ENCODE assay signal across 21 mouse cellular contexts in the genomic region with DNA sequence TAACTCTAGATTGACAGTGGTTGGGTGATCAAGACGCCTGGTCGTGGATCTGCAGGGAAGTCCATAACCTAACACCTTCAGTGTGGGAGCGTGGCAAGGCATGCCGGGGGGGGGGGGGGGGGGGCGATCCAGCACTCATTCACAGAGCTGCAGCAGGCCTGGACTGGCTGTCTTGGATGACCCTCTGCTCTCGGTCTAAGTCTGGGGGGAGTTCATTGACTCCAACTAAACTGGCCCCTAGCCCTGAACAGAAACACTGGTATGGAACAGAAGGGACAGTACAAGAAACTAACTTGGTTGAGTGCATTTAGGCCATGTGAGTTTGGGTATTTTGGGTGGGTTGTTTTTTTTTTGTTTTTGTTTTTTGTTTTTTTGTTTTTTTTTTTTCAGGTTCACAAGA. TPM values are rescaled to one million over a fixed set of nuclear protein-coding genes. Genes with fewer than 3 reads are reported as not detected.
DNase-seq lines count a peak whose midpoint lies in the region; ATAC-seq and TF ChIP-seq lines count a peak whose summit lies in the region.
"Had no signal": no experiment of that assay in that cellular context is flagged by ENCODE, and none has a peak within 500 bp of the region (broad histone marks: within the 10 kb centered on the region; RNA-seq: fewer than 3 reads in every experiment).

No protein-coding gene starts in this region.

- H3K9me3 ChIP-seq in kidney, embryonic 15.5 days (replicated peaks): no peaks in the 10 kb centered on the region
- no peaks in the 10 kb centered on the region for H3K9me3 ChIP-seq in kidney, postnatal 0 days (replicated peaks; ENCODE audit: low read length)
- H3K9me3 ChIP-seq: embryonic facial prominence, embryonic 10.5 days; embryonic facial prominence, embryonic 12.5 days; forebrain, embryonic 13.5 days; G1E had no signal

- H3K27me3 ChIP-seq in kidney, adult 2 months (replicated peaks; ENCODE audit: control insufficient read depth, insufficient read depth, low read length): no peaks in the 10 kb centered on the region
- H3K27me3 ChIP-seq in kidney, embryonic 15.5 days: no peaks in the 10 kb centered on the region
- H3K27me3 ChIP-seq in kidney, postnatal 0 days (ENCODE audit: insufficient read depth, low read length): no peaks in the 10 kb centered on the region
- H3K27me3 ChIP-seq: embryonic facial prominence, embryonic 12.5 days; forebrain, embryonic 13.5 days; Patski had no signal

- TF ChIP-seq POLR2A in kidney, adult 2 months (IDR thresholded peaks at IDR 0.05; ENCODE audit: low read depth, low read length): no peak

- TF ChIP-seq CTCF in kidney, adult 2 months (conservative IDR thresholded peaks at IDR 0.05; ENCODE audit: insufficient read depth, insufficient read length, low read depth, low read length): no peak
- TF ChIP-seq CTCF in kidney, postnatal 0 days (IDR thresholded peaks at IDR 0.05; ENCODE audit: low read depth): no peak

- no peak overlapping the region for H3K9ac ChIP-seq in kidney, embryonic 15.5 days
- H3K9ac ChIP-seq in kidney, postnatal 0 days (ENCODE audit: low read depth, low read length): no peak overlapping the region
- H3K9ac ChIP-seq: embryonic facial prominence, embryonic 12.5 days; forebrain, embryonic 13.5 days had no signal

- ATAC-seq in kidney, embryonic 15.5 days (replicated peaks; ENCODE audit: low FRiP score): no peak
- ATAC-seq in kidney, postnatal 0 days (replicated peaks; ENCODE audit: low FRiP score, low read depth): peak; percentile 74
- ATAC-seq: activated CD4-positive, CD25-positive, alpha-beta regulatory T cell, adult 4 months; CD4-positive, CD25-positive, alpha-beta regulatory T cell, adult 4 months; forebrain, embryonic 13.5 days; Patski had no signal

- 42% methylated on average over 6 of the region's 6 CpGs for WGBS in kidney, adult 2 months
- 73% methylated on average over 6 of the region's 6 CpGs for WGBS in kidney, embryonic 15.5 days
- WGBS in kidney, postnatal 0 days: 68% methylated on average over 6 of the region's 6 CpGs

- no peaks in the 10 kb centered on the region for H3K36me3 ChIP-seq in kidney, adult 2 months (ENCODE audit: control insufficient read depth, insufficient read depth, low read length)
- H3K36me3 ChIP-seq in kidney, embryonic 15.5 days: no peaks in the 10 kb centered on the region
- no peaks in the 10 kb centered on the region for H3K36me3 ChIP-seq in kidney, postnatal 0 days (ENCODE audit: insufficient read depth, low read length)
- H3K36me3 ChIP-seq: embryonic facial prominence, embryonic 10.5 days; embryonic facial prominence, embryonic 12.5 days; G1E had no signal

- H3K4me3 ChIP-seq in kidney, adult 2 months (ENCODE audit: insufficient read depth, low read depth, low read length): no peak overlapping the region
- no peak overlapping the region for H3K4me3 ChIP-seq in kidney, embryonic 15.5 days (replicated peaks)
- no peak overlapping the region for H3K4me3 ChIP-seq in kidney, postnatal 0 days (replicated peaks; ENCODE audit: low read depth, low read length)
- H3K4me3 ChIP-seq: embryonic facial prominence, embryonic 10.5 days; embryonic facial prominence, embryonic 12.5 days; forebrain, embryonic 13.5 days had no signal

- peak overlapping the region; percentile 90 for H3K27ac ChIP-seq in kidney, adult 2 months (ENCODE audit: insufficient read depth, low read depth, low read length)
- H3K27ac ChIP-seq in kidney, embryonic 15.5 days: peak overlapping the region; percentile 56; the same call in 1 of the 2 replicates
- peak overlapping the region; percentile 54; the same call in 1 of the 2 replicates for H3K27ac ChIP-seq in kidney, postnatal 0 days
- H3K27ac ChIP-seq: embryonic facial prominence, embryonic 10.5 days; embryonic facial prominence, embryonic 12.5 days; forebrain, embryonic 13.5 days had no signal

- peaks cover 12% of the 10 kb centered on the region for H3K4me1 ChIP-seq in kidney, adult 2 months (ENCODE audit: control insufficient read depth, insufficient read depth, low read length)
- peaks cover 4% of the 10 kb centered on the region; the same call in 1 of the 2 replicates for H3K4me1 ChIP-seq in kidney, embryonic 15.5 days
- no peaks in the 10 kb centered on the region for H3K4me1 ChIP-seq in kidney, postnatal 0 days (replicated peaks; ENCODE audit: insufficient read depth, low read length)
- H3K4me1 ChIP-seq: embryonic facial prominence, embryonic 10.5 days; embryonic facial prominence, embryonic 12.5 days; forebrain, embryonic 13.5 days had no signal

- DNase-seq in kidney, adult 2 months: peak; percentile 46
- no peak for DNase-seq in kidney, postnatal 10 days
- DNase-seq in kidney, adult 18-20 months: no peak
- DNase-seq in kidney, postnatal 0 days (ENCODE audit: low spot score): no peak
- no peak for DNase-seq in kidney, adult 8-10 months
- peak; percentile 41 for DNase-seq in yolk sac, embryonic 10.5 days (ENCODE audit: low spot score)
- DNase-seq: cerebellum, adult 11-12 months; cerebellum, adult 2 months; cerebellum, adult 9-10 months; cerebellum, postnatal 10 days; cerebellum, postnatal 25 days had no signal

- H3K4me2 ChIP-seq in kidney, embryonic 15.5 days: no peak overlapping the region
- H3K4me2 ChIP-seq in kidney, postnatal 0 days (ENCODE audit: low read length): no peak overlapping the region
- H3K4me2 ChIP-seq: embryonic facial prominence, embryonic 12.5 days; forebrain, embryonic 13.5 days had no signal

RNA-seq across cellular contexts. Expression of a gene that starts 16.3 kb away (rescaled TPM):
- 161 and 172 TPM in 2 replicates for polyA plus RNA-seq in kidney, adult 2 months (2012; rRNA removed)
- polyA plus RNA-seq in kidney, embryonic 15.5 days (2015; fragmentation: Nextera tagmentation; extraction: Ambion mirVana): 78.5 and 83.3 TPM in 2 replicates
- 88.8 and 92.6 TPM in 2 replicates for polyA plus RNA-seq in kidney, postnatal 0 days (2015; fragmentation: Nextera tagmentation; extraction: Ambion mirVana)
- polyA plus RNA-seq: activated CD4-positive, CD25-positive, alpha-beta regulatory T cell, adult 4 months; CD4-positive, CD25-positive, alpha-beta regulatory T cell, adult 4 months; embryonic facial prominence, embryonic 12.5 days; embryonic facial prominence, embryonic 14.5 days; forebrain, embryonic 11.5 days; forebrain, embryonic 13.5 days; G1E had no signal

Comparison
In these comparisons a context has a peak if more than half of its experiments do, and no peak if none do; other contexts are left out.
1. DNase-seq: peak in kidney, adult 2 months (single experiment) and yolk sac, embryonic 10.5 days (single experiment); none in kidney, postnatal 10 days (single experiment), kidney, adult 18-20 months (single experiment), kidney, postnatal 0 days (single experiment) and kidney, adult 8-10 months (0 of 2).
2. Peak in every context shown above with its lines, with median percentiles within 50 percentile points of each other: H3K27ac ChIP-seq.